Mouse (Mus musculus) intestine, postnatal 0 days (tissue): ENCODE data around the gene Sema6d. TPM values are rescaled to one million over a fixed set of nuclear protein-coding genes. Genes with fewer than 3 reads are reported as not detected.
A peak's percentile ranks its signal among the peaks of the same experiment; 100 is the strongest.
"Not testable (repeated sequence)": the region's sequence is repeated elsewhere in the genome, so short reads cannot be mapped to it uniquely, and the experiment has no call there.

ENCODE experiments used
- ATAC-seq: fragments of 200-750 bp; cut with Nextera tagmentation; 2 replicates; pipeline ENCODE4 v1.8.0; 2017; ENCODE audit warnings: mild to moderate bottlenecking, moderate TSS enrichment, moderate library complexity
- H3K27ac ChIP-seq: fragments of 300-500 bp; sonication (generic); 2 replicates; pipeline ENCODE4 v1.5.1; 2014; ENCODE audit warnings: mild to moderate bottlenecking, low read depth, low read length, moderate library complexity
- H3K27me3 ChIP-seq: fragments of 300-500 bp; sonication (generic); replicated peaks from 2 replicates; pipeline ENCODE4 v1.6.1; 2014; ENCODE audit warnings: low read length, mixed read lengths; ENCODE audit not compliant: control insufficient read depth, insufficient read depth
- H3K36me3 ChIP-seq: fragments of 300-500 bp; sonication (generic); 2 replicates; pipeline ENCODE4 v1.6.1; 2014; ENCODE audit warnings: mild to moderate bottlenecking, moderate library complexity; ENCODE audit not compliant: control insufficient read depth, insufficient read depth
- H3K4me1 ChIP-seq: fragments of 300-500 bp; sonication (generic); replicated peaks from 2 replicates; pipeline ENCODE4 v1.6.1; 2014; ENCODE audit warnings: antibody characterized with exemption, low read length, mixed read lengths; ENCODE audit not compliant: control insufficient read depth, insufficient read depth
- H3K4me2 ChIP-seq: fragments of 300-500 bp; sonication (generic); replicated peaks from 2 replicates; pipeline ENCODE4 v1.6.1; 2014; ENCODE audit warnings: low read depth, mild to moderate bottlenecking, moderate library complexity
- H3K4me3 ChIP-seq: fragments of 300-500 bp; sonication (generic); 2 replicates; pipeline ENCODE4 v1.5.1; 2014; ENCODE audit warnings: low read depth, low read length
- H3K9ac ChIP-seq: fragments of 300-500 bp; sonication (generic); 2 replicates; pipeline ENCODE4 v1.6.1; 2014; ENCODE audit warnings: mild to moderate bottlenecking, low read depth, low read length
- H3K9me3 ChIP-seq: fragments of 300-500 bp; sonication (generic); 2 replicates; pipeline ENCODE4 v1.6.1; 2016; ENCODE audit warnings: mixed run types; ENCODE audit not compliant: control insufficient read depth
- CTCF ChIP-seq: sonication (generic); IDR thresholded peaks from 2 replicates; pipeline ENCODE4 v1.5.1; 2016; ENCODE audit warnings: low read depth, mild to moderate bottlenecking, control low read depth, antibody characterized with exemption, moderate library complexity
- WGBS: fragments of 180-500 bp; shearing (Covaris S2); extraction: QIAGEN DNeasy Blood & Tissue Kit; methylation state at CpG from one replicate; pipeline ENCODE4 v1.1.7; 2014; 5-methylcytosine and 5-hydroxymethylcytosine counted together
- polyA plus RNA-seq: library from polyadenylated mRNA; unstranded; fragments of >200 nt; fragmentation: Nextera tagmentation; extraction: Ambion mirVana; gene quantifications from 2 replicates; pipeline ENCODE4 v1.2.1, GENCODE M21; 2015

The Sema6d gene
- polyA plus RNA-seq, 1 experiment from 2014 or later: 10.4 TPM

GRCm38 (mm10) chr2:124324107-124324724 lies 234.4 kb downstream of the Sema6d start:
- WGBS: 62% methylated on average over 6 of the region's 6 CpGs
- Histone ChIP-seq H3K4me2 (no peak overlapping the region), H3K36me3 (no peaks in the 10 kb centered on the region), H3K9me3 (no peaks in the 10 kb centered on the region), H3K4me1 (no peaks in the 10 kb centered on the region), H3K27me3 (no peaks in the 10 kb centered on the region), H3K9ac (no peak overlapping the region), H3K27ac (no peak overlapping the region), H3K4me3 (no peak overlapping the region)
- ATAC-seq: no peak
- no peak for TF ChIP-seq CTCF

- Histone ChIP-seq H3K4me1 (no peaks in the 10 kb centered on the region), H3K4me3 (no peak overlapping the region), H3K27ac (no peak overlapping the region), H3K9me3 (no peaks in the 10 kb centered on the region), H3K36me3 (no peaks in the 10 kb centered on the region), H3K9ac (no peak overlapping the region), H3K27me3 (no peaks in the 10 kb centered on the region), H3K4me2 (no peak overlapping the region)
- WGBS: 18% methylated on average over 1 of the region's 1 CpGs
- TF ChIP-seq CTCF: no peak
- no peak for ATAC-seq
Observed at GRCm38 (mm10) chr2:124329473-124330130, 239.8 kb downstream of the Sema6d start.

GRCm38 (mm10) chr2:124332890-124333289 lies 243.1 kb downstream of the Sema6d start:
- H3K9ac ChIP-seq: no peak overlapping the region
- no peak overlapping the region for H3K4me3 ChIP-seq
- WGBS: 89% methylated on average over 5 of the region's 5 CpGs
- ATAC-seq: no peak
- no peak for TF ChIP-seq CTCF
- no peak overlapping the region for H3K4me2 ChIP-seq
- H3K4me1 ChIP-seq: no peaks in the 10 kb centered on the region
- H3K9me3 ChIP-seq: no peaks in the 10 kb centered on the region
- H3K27ac ChIP-seq: no peak overlapping the region
- H3K36me3 ChIP-seq: no peaks in the 10 kb centered on the region
- H3K27me3 ChIP-seq: no peaks in the 10 kb centered on the region

- H3K9me3 ChIP-seq, H3K4me1 ChIP-seq, H3K27ac ChIP-seq, H3K4me2 ChIP-seq, H3K36me3 ChIP-seq, H3K4me3 ChIP-seq, H3K9ac ChIP-seq, ATAC-seq, H3K27me3 ChIP-seq: not testable (repeated sequence)
- WGBS: 64% methylated on average over 2 of the region's 2 CpGs
- TF ChIP-seq CTCF: peak; percentile 28
Observed at GRCm38 (mm10) chr2:124334655-124335054, 244.9 kb downstream of the Sema6d start.

- 76% methylated on average over 6 of the region's 6 CpGs for WGBS
- H3K4me2 ChIP-seq: no peak overlapping the region
Observed at GRCm38 (mm10) chr2:124338296-124338695, 248.5 kb downstream of the Sema6d start.

GRCm38 (mm10) chr2:124354191-124354590 lies 264.4 kb downstream of the Sema6d start:
- H3K4me1 ChIP-seq: no peaks in the 10 kb centered on the region
- no peak overlapping the region for H3K27ac ChIP-seq
- H3K4me3 ChIP-seq: no peak overlapping the region
- no peaks in the 10 kb centered on the region for H3K36me3 ChIP-seq
- no peak overlapping the region for H3K9ac ChIP-seq
- 76% methylated on average over 2 of the region's 2 CpGs for WGBS
- ATAC-seq: no peak
- no peaks in the 10 kb centered on the region for H3K9me3 ChIP-seq
- TF ChIP-seq CTCF: no peak
- no peak overlapping the region for H3K4me2 ChIP-seq
- H3K27me3 ChIP-seq: no peaks in the 10 kb centered on the region

More at GRCm38 (mm10) chr2:124338296-124338695, 248.5 kb downstream of the Sema6d start:
- Histone ChIP-seq H3K9ac (no peak overlapping the region), H3K27me3 (no peaks in the 10 kb centered on the region), H3K4me1 (no peaks in the 10 kb centered on the region), H3K9me3 (no peaks in the 10 kb centered on the region), H3K4me3 (no peak overlapping the region), H3K36me3 (no peaks in the 10 kb centered on the region), H3K27ac (no peak overlapping the region)
- ATAC-seq: no peak
- TF ChIP-seq CTCF: no peak
